Mouse (Mus musculus) left cerebral cortex, adult 9 months (tissue): ENCODE results near the gene Mtrf1.
"Not testable (repeated sequence)": the region's sequence is repeated elsewhere in the genome, so short reads cannot be mapped to it uniquely, and the experiment has no call there.

Source experiments
- DNase-seq, 2 experiments: peaks; one replicate each; pipeline ENCODE4 v3.0.0; 2022; ENCODE audit warnings: low spot score in 2 of 2

Mtrf1 gene

DNA sequence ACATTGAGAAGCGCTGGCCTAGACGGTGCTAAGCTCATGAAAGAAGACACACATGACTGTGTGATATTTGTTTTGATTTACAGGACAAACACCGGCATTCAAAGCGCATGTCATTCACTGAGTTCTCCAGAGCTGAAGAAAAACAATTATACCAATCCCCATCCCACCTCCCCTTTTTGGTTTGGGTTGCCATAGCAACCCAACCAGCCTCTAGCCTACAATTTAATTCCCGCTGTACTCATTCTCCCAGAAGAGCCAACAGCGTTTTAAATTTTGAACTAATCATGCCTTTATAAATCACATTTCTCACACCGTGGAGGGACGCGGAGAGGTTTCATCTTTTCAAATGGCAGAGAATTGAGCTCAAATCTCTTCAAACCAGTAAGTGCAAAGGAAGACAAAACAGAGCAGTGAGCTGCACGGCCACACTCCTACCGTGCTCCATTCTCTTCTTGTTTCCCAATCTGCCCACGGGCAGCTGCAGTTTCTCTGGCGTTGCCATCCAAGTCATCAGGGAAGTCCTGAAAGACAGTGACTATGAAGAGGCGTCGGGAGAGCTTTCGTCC, 47.6 kb downstream of the Mtrf1 start:
- DNase-seq, result peak in 1 of 2 experiments; percentile 21

DNA sequence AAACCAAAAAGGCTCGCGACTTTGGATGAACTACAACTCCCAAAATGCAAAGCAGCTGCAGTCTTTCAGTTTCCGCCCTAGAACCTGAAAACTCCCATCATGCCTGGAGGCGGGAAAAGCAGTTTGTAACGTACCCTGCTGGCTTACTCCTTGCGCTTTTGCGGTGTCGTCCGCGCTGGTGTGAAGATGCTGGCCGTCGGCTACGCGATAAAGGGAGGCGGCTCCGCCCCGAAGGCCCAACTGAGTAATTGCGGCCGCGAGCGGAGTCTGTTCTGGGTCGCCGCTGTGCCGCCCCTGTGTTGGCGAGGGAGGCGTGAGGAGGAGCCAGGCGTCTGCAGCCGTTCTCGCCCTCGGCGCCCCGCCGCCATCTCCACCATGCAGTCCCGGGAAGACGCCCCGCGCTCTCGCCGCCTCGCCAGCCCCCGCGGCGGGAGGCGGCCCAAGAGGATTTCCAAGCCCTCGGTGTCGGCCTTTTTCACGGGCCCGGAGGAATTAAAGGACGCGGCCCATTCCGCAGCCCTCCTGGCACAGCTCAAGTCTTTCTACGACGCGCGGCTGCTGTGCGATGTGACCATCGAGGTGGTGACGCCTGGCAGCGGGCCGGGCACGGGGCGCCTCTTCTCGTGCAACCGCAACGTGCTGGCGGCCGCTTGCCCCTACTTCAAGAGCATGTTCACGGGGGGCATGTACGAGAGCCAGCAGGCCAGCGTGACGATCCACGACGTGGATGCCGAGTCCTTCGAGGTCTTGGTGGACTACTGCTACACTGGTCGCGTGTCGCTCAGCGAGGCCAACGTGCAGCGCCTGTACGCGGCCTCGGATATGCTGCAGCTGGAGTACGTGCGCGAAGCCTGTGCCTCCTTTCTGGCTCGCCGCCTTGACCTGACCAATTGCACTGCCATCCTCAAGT, 54.4 kb downstream of the Mtrf1 start, which contains the start of gene Kbtbd6:
Kbtbd6 (plus strand) TSS at position 155 of the 910 bp plus-strand sequence.
- DNase-seq, result peak; percentile 46 to 80

DNA sequence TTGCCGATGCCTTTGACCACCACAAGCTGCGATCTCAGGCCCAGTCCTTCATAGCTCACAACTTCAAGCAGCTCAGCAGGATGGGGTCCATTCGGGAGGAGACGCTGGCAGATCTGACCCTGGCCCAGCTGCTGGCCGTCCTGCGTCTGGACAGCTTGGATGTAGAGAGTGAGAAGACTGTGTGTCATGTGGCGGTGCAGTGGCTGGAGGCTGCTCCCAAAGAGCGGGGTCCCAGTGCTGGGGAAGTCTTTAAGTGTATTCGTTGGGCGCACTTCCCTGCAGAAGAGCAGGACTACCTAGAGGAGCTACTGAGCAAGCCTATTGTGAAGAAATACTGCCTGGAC, 55.0 kb downstream of the Mtrf1 start:
- DNase-seq, result not testable (repeated sequence)

DNA sequence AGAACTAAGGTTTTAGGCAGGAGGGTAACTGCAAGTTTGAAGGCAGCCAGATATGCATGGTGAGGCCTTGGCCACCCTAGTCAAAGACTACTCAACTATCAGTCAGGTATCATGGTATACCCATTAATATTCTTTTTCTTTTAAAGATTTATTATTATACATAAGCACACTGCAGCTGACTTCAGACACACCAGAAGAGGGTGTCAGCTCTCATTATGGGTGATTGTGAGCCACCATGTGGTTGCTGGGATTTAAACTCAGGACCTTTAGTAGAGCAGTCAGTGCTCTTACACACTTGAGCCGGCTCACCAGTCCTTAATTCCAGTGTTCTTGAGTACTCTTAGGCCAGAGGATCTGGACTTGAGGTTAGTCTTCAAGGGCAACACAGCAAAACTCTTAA, 62.8 kb downstream of the Mtrf1 start:
- no peak for DNase-seq

DNA sequence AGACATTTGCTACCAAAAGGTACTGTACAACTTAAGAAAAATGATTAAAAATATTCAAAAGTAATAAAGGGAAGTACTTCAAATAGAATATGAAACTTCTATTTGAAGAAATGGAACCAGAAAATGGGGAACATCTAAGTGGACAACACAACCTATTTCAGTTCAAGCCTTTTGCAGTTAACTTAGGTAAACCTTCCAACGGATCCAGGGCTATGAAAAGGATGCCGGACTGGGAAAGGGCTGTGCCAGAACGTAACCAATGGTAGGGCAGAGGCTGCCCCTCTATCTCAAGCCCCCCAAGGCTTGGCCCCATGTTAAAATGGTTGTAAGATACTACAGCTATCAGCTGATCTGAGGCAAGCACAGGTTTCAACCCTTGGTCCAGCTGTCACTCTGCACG, 63.4 kb downstream of the Mtrf1 start:
- no peak for DNase-seq

DNA sequence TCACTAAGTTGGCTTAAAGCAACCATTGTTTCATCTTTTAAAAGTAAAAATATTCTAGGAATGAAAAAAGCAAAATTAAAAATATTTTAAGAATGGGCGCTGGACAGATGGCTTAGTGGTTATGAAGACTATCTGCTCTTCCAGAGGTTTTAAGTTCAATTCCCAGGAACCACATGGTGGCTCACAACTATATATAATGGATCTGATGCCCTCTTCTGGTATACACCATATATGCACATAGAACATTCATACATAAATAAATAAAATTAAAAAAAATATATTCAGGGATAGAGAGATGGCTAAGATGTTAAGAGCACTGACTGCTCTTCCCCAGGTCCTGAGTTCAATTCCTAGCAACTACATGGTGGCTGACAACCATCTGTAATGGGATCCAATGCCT, 68.1 kb downstream of the Mtrf1 start:
- no peak for DNase-seq

DNA sequence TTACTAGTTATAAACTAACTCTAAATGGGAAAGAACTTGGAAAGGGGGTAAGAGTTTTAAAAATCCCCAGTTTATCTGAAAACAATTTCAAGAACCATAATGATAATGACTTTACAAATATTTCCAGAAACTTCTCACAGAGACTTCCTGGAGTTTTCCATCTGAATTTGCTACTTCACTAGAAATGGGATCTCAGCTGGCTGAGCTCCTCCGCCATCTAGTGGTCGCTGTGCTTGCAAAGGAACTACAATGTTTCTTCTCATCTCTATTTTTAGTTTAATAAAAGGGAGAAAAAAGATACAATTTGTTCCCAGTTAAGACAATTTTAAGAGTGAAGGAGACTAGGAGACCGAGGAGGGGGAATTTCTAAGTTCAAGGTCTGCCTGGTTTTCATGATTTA, 70.0 kb downstream of the Mtrf1 start:
- DNase-seq, result peak in 1 of 2 experiments; percentile 66
